Mouse (Mus musculus): ENCODE results near the gene Mmp24.

GRCm38 (mm10) chr2:155863301-155863867 lies 88.2 kb downstream of the Mmp24 start:
- TF ChIP-seq POLR2A (IDR thresholded peaks at IDR 0.05; ENCODE audit: low read depth, low read length) (no peak), CTCF (IDR thresholded peaks at IDR 0.05; ENCODE audit: borderline replicate concordance, insufficient read depth, low read length) (no peak)
